Mouse (Mus musculus): Measurements from ENCODE around the gene Gabarapl2.

DNA sequence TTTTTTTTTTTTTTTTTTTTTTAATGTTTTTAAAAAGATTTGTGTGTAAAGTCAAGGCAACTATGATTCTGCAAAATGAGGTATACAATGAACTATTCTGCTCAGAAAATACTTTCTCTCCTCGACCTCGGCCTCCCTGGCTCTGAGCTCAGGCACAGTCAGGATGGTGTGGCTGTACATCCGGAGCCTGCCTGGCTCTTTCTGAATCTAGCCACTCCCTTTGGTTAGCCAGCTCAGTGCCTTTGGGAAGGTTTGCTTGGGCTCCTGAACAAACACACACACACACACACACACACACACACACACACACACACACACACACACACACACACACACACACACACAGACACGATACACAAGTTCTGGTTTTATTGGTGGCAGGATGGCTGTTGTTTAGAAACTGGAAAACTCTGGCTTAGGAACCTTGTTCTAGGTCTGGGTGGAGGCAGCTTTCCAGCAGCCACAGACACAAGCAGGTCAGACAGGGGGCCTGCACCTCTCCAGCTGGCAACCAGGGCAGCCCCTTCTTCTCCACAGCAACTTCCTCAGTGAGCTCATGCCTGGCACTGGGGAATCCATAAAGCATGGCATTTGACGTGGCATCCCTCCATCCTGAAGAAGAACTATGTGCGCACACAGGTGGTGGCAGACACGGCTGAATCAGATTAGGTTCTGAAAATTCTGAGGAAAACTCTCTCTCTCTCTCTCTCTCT, 24.5 kb downstream of the Gabarapl2 start:
- TF ChIP-seq CTCF (IDR thresholded peaks at IDR 0.05; ENCODE audit: control insufficient read depth, insufficient read depth, insufficient read length) (no peak), USF1 (IDR thresholded peaks at IDR 0.05; ENCODE audit: low read depth) (no peak), MAX (IDR thresholded peaks at IDR 0.05) (no peak), FOSL1 (IDR thresholded peaks at IDR 0.05; ENCODE audit: insufficient read depth, low read length, poor library complexity, severe bottlenecking) (no peak), MYOD1 (IDR thresholded peaks at IDR 0.05; ENCODE audit: control insufficient read depth, insufficient read length, low read depth) (no peak), MYOG (IDR thresholded peaks at IDR 0.05; ENCODE audit: control insufficient read depth, extremely low read depth, insufficient read length) (no peak), CEBPB (IDR thresholded peaks at IDR 0.05; ENCODE audit: low read depth) (no peak)
